Mouse (Mus musculus): ENCODE results near the gene Mfsd11. TPM values are rescaled to one million over a fixed set of nuclear protein-coding genes. Genes with fewer than 3 reads are reported as not detected.

Gene Mfsd11
- polyA plus RNA-seq, 1 experiment from 2014 or later, result 52.1 TPM

- Histone ChIP-seq H3K27ac (ENCODE audit: low read depth, low read length) (no peak overlapping the region; the same call in 1 of the 2 replicates), H3K9me3 (ENCODE audit: control insufficient read depth, low read length) (no peaks in the 10 kb centered on the region), H3K4me1 (ENCODE audit: control insufficient read depth, insufficient read depth, low read depth, low read length) (peaks cover 30% of the 10 kb centered on the region), H3K9ac (ENCODE audit: low read depth, low read length) (peak overlapping the region; percentile 97), H3K4me3 (ENCODE audit: low read length) (peak overlapping the region; percentile 97), H3K27me3 (replicated peaks; ENCODE audit: control insufficient read depth, insufficient read depth, low read length) (no peaks in the 10 kb centered on the region), H3K36me3 (ENCODE audit: control insufficient read depth, insufficient read depth, low read length) (peaks cover 8% of the 10 kb centered on the region; the same call in 1 of the 2 replicates), H3K4me2 (ENCODE audit: low read length) (peak overlapping the region; percentile 93)
- ATAC-seq, result no peak
- WGBS, result 35% methylated on average over 6 of the region's 6 CpGs
Measured at GRCm38 (mm10) chr11:116850833-116851477, 1.3 kb upstream of the Mfsd11 start.

- peaks cover 30% of the 10 kb centered on the region for H3K4me1 ChIP-seq (ENCODE audit: control insufficient read depth, insufficient read depth, low read depth, low read length)
- no peaks in the 10 kb centered on the region for H3K27me3 ChIP-seq (replicated peaks; ENCODE audit: control insufficient read depth, insufficient read depth, low read length)
- H3K9me3 ChIP-seq (ENCODE audit: control insufficient read depth, low read length), result no peaks in the 10 kb centered on the region
- H3K4me3 ChIP-seq (ENCODE audit: low read length), result peak overlapping the region; percentile 97
- peaks cover 8% of the 10 kb centered on the region; the same call in 1 of the 2 replicates for H3K36me3 ChIP-seq (ENCODE audit: control insufficient read depth, insufficient read depth, low read length)
- peak overlapping the region; percentile 98 for H3K27ac ChIP-seq (ENCODE audit: low read depth, low read length)
- ATAC-seq, result no peak
- 0% methylated on average over 29 of the region's 29 CpGs for WGBS
- peak overlapping the region; percentile 97 for H3K9ac ChIP-seq (ENCODE audit: low read depth, low read length)
- H3K4me2 ChIP-seq (ENCODE audit: low read length), result peak overlapping the region; percentile 93
Measured at GRCm38 (mm10) chr11:116851576-116852290, 507 bp upstream of the Mfsd11 start.

GRCm38 (mm10) chr11:116852891-116853511, 761 bp downstream of the Mfsd11 start, which contains the start of gene Srsf2:
Gene Srsf2, minus strand, starts transcription at chr11:116853094.
- Histone ChIP-seq H3K9me3 (ENCODE audit: control insufficient read depth, low read length) (no peaks in the 10 kb centered on the region), H3K9ac (ENCODE audit: low read depth, low read length) (peak within 1 kb of the TSS; percentile 97), H3K27me3 (replicated peaks; ENCODE audit: control insufficient read depth, insufficient read depth, low read length) (no peaks in the 10 kb centered on the region), H3K4me2 (ENCODE audit: low read length) (peak within 1 kb of the TSS; percentile 93), H3K27ac (ENCODE audit: low read depth, low read length) (peak within 1 kb of the TSS; percentile 98), H3K4me1 (ENCODE audit: control insufficient read depth, insufficient read depth, low read depth, low read length) (peaks cover 30% of the 10 kb centered on the region), H3K4me3 (ENCODE audit: low read length) (peak within 1 kb of the TSS; percentile 97), H3K36me3 (ENCODE audit: control insufficient read depth, insufficient read depth, low read length) (peaks cover 5% of the 10 kb centered on the region; the same call in 1 of the 2 replicates)
- under 1% methylated on average over 70 of the region's 74 CpGs for WGBS
- peak; percentile 93 for ATAC-seq

GRCm38 (mm10) chr11:116853512-116853928, 1.3 kb downstream of the Mfsd11 start:
- Histone ChIP-seq H3K27me3 (replicated peaks; ENCODE audit: control insufficient read depth, insufficient read depth, low read length) (no peaks in the 10 kb centered on the region), H3K4me2 (ENCODE audit: low read length) (peak overlapping the region; percentile 72), H3K36me3 (ENCODE audit: control insufficient read depth, insufficient read depth, low read length) (peaks cover 4% of the 10 kb centered on the region; the same call in 1 of the 2 replicates), H3K4me1 (ENCODE audit: control insufficient read depth, insufficient read depth, low read depth, low read length) (peaks cover 30% of the 10 kb centered on the region), H3K27ac (ENCODE audit: low read depth, low read length) (peak overlapping the region; percentile 98), H3K9me3 (ENCODE audit: control insufficient read depth, low read length) (no peaks in the 10 kb centered on the region), H3K4me3 (ENCODE audit: low read length) (peak overlapping the region; percentile 97), H3K9ac (ENCODE audit: low read depth, low read length) (peak overlapping the region; percentile 73)
- ATAC-seq, result peak; percentile 92
- WGBS, result 0% methylated on average over 36 of the region's 36 CpGs

- Histone ChIP-seq H3K9ac (ENCODE audit: low read depth, low read length) (peak overlapping the region; percentile 73), H3K27ac (ENCODE audit: low read depth, low read length) (peak overlapping the region; percentile 98), H3K4me1 (ENCODE audit: control insufficient read depth, insufficient read depth, low read depth, low read length) (peaks cover 30% of the 10 kb centered on the region), H3K4me2 (ENCODE audit: low read length) (peak overlapping the region; percentile 72), H3K9me3 (ENCODE audit: control insufficient read depth, low read length) (no peaks in the 10 kb centered on the region), H3K4me3 (ENCODE audit: low read length) (peak overlapping the region; percentile 97), H3K27me3 (replicated peaks; ENCODE audit: control insufficient read depth, insufficient read depth, low read length) (no peaks in the 10 kb centered on the region), H3K36me3 (ENCODE audit: control insufficient read depth, insufficient read depth, low read length) (peaks cover 7% of the 10 kb centered on the region)
- ATAC-seq, result no peak
- WGBS, result 45% methylated on average over 10 of the region's 10 CpGs
Measured at GRCm38 (mm10) chr11:116854279-116854678, 2.0 kb downstream of the Mfsd11 start.

- H3K4me1 ChIP-seq (ENCODE audit: control insufficient read depth, insufficient read depth, low read depth, low read length), result peaks cover 14% of the 10 kb centered on the region
- no peak overlapping the region for H3K9ac ChIP-seq (ENCODE audit: low read depth, low read length)
- WGBS, result 87% methylated on average over 12 of the region's 12 CpGs
- no peak for ATAC-seq
- no peaks in the 10 kb centered on the region for H3K9me3 ChIP-seq (ENCODE audit: control insufficient read depth, low read length)
- H3K27me3 ChIP-seq (replicated peaks; ENCODE audit: control insufficient read depth, insufficient read depth, low read length), result no peaks in the 10 kb centered on the region
- H3K36me3 ChIP-seq (ENCODE audit: control insufficient read depth, insufficient read depth, low read length), result peaks cover 25% of the 10 kb centered on the region
- no peak overlapping the region for H3K27ac ChIP-seq (ENCODE audit: low read depth, low read length)
- no peak overlapping the region for H3K4me2 ChIP-seq (ENCODE audit: low read length)
- no peak overlapping the region for H3K4me3 ChIP-seq (ENCODE audit: low read length)
Measured at GRCm38 (mm10) chr11:116857183-116857850, 5.1 kb downstream of the Mfsd11 start.

GRCm38 (mm10) chr11:116864444-116864843, 12.2 kb downstream of the Mfsd11 start:
- no peak for ATAC-seq
- Histone ChIP-seq H3K36me3 (ENCODE audit: control insufficient read depth, insufficient read depth, low read length) (peaks cover 38% of the 10 kb centered on the region), H3K27me3 (replicated peaks; ENCODE audit: control insufficient read depth, insufficient read depth, low read length) (no peaks in the 10 kb centered on the region), H3K4me3 (ENCODE audit: low read length) (no peak overlapping the region), H3K4me2 (ENCODE audit: low read length) (no peak overlapping the region), H3K27ac (ENCODE audit: low read depth, low read length) (no peak overlapping the region), H3K9ac (ENCODE audit: low read depth, low read length) (no peak overlapping the region), H3K9me3 (ENCODE audit: control insufficient read depth, low read length) (no peaks in the 10 kb centered on the region), H3K4me1 (ENCODE audit: control insufficient read depth, insufficient read depth, low read depth, low read length) (no peaks in the 10 kb centered on the region)
- whole genome bisulfite sequencing, result 87% methylated on average over 10 of the region's 10 CpGs

- no peak overlapping the region for H3K4me3 ChIP-seq (ENCODE audit: low read length)
- no peaks in the 10 kb centered on the region for H3K9me3 ChIP-seq (ENCODE audit: control insufficient read depth, low read length)
- no peaks in the 10 kb centered on the region for H3K4me1 ChIP-seq (ENCODE audit: control insufficient read depth, insufficient read depth, low read depth, low read length)
- WGBS, result 82% methylated on average over 12 of the region's 12 CpGs
- H3K9ac ChIP-seq (ENCODE audit: low read depth, low read length), result no peak overlapping the region
- H3K27me3 ChIP-seq (replicated peaks; ENCODE audit: control insufficient read depth, insufficient read depth, low read length), result no peaks in the 10 kb centered on the region
- ATAC-seq, result no peak
- H3K36me3 ChIP-seq (ENCODE audit: control insufficient read depth, insufficient read depth, low read length), result peaks cover 34% of the 10 kb centered on the region
- no peak overlapping the region for H3K4me2 ChIP-seq (ENCODE audit: low read length)
- H3K27ac ChIP-seq (ENCODE audit: low read depth, low read length), result no peak overlapping the region
Measured at GRCm38 (mm10) chr11:116865945-116866585, 13.8 kb downstream of the Mfsd11 start.

Measured in hindbrain, embryonic 16.5 days (tissue).